Mouse (Mus musculus) frontal cortex, postnatal 25 days (tissue): ENCODE results near the gene Plxna4.

ENCODE experiments used
- DNase-seq, 2 experiments: peaks; one replicate each; pipeline ENCODE4 v3.0.0; 2022; ENCODE audit warnings: low spot score in 2 of 2

Plxna4 gene

DNA sequence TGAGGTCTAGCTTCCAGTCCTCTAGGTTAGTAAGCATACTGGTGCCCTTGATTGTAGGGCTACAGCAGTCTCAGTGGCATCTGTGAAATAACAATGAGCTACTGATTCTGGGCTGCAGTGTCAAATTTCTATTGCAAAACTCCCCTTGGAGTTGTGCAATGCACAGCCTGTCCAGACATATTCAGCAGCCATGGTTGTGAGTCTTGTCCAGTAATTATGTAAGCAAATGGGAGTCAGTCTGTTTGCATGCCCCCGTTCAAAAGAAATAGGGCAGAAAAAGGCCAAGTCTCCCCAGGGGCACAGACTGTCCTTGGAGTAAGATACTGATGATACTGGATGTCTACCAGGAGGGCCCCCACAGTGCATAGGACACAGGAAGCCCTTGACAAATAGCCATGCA is 420.3 kb downstream of the Plxna4 start:
- DNase-seq, result no peak

GRCm38 (mm10) chr6:32160370-32160769 is 427.6 kb downstream of the Plxna4 start:
- DNase-seq, result no peak

- no peak for DNase-seq
Observed at GRCm38 (mm10) chr6:32159931-32160330, 428.1 kb downstream of the Plxna4 start.

- DNase-seq, result no peak
Observed at GRCm38 (mm10) chr6:32158347-32158746, 429.6 kb downstream of the Plxna4 start.

DNA sequence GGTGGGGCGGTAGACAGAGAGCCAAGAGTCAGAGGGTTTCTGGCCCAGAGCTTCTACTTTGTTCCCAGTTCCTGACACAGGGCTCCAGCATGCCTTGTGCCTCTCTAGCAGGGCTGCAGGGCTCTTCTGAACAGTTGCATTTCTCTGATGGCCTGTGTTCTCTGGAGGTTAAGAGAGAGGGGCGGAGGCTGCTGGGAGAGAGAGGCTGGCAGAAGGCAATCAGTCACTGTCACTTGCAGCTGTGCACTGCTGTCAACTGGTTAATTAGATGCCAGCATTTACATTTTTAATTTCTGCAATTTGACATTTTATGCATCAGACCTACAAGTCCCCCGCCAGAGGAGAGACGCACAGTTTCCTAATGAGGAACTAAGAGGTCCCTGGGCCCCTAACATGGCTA is 434.8 kb downstream of the Plxna4 start:
- DNase-seq, result peak in 1 of 2 experiments; percentile 1

DNA sequence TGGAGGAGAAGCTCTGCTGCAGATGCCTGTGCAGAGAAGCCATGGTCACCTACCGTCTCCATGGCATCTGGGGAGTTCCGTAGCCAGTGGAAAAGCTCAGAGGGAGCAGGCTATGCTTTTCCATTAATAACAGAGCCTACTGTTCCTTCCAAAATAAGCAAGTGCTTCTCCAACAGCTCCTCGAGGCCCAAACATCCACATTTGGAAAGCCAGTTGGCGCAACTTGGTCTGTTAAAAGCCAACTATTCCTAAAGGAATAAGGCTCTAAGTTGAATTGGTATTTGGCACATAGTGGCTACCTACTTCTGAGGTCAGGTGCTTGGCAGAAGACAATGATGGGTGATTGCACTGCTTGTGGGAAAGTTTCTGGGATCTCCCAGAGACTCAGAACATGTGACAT is 437.2 kb downstream of the Plxna4 start:
- no peak for DNase-seq

GRCm38 (mm10) chr6:32144771-32145170 is 443.2 kb downstream of the Plxna4 start:
- DNase-seq, result no peak

GRCm38 (mm10) chr6:32139537-32139936 is 448.5 kb downstream of the Plxna4 start:
- no peak for DNase-seq

- DNase-seq, result no peak
Observed at GRCm38 (mm10) chr6:32126914-32127313, 461.1 kb downstream of the Plxna4 start.

GRCm38 (mm10) chr6:32122584-32123265 is 465.3 kb downstream of the Plxna4 start:
- no peak for DNase-seq

GRCm38 (mm10) chr6:32120931-32121330 is 467.1 kb downstream of the Plxna4 start:
- no peak for DNase-seq

GRCm38 (mm10) chr6:32109207-32109606 is 478.8 kb downstream of the Plxna4 start:
- no peak for DNase-seq

GRCm38 (mm10) chr6:32105547-32106275 is 482.3 kb downstream of the Plxna4 start:
- DNase-seq, result no peak
